Mouse (Mus musculus) testis, adult 2 months (tissue): ENCODE data around the gene Myl3.

Source experiments
- CTCF ChIP-seq: fragments of 200-500 bp; IDR thresholded peaks from 2 replicates; pipeline ENCODE4 v1.5.1; 2012; ENCODE audit warnings: low read depth, mild to moderate bottlenecking, inconsistent platforms, low read length, moderate library complexity; ENCODE audit not compliant: control insufficient read depth, insufficient read depth, insufficient replicate concordance
- POLR2A ChIP-seq: fragments of 200-500 bp; IDR thresholded peaks from 2 replicates; pipeline ENCODE4 v1.6.1; 2012; ENCODE audit warnings: low read depth, mild to moderate bottlenecking, inconsistent platforms, low read length, moderate library complexity; ENCODE audit not compliant: control insufficient read depth

GRCm38 (mm10) chr9:110716775-110717174 is 24.9 kb upstream of the Myl3 start:
- TF ChIP-seq POLR2A (no peak), CTCF (peak; percentile 50; the same call in 1 of the 2 replicates)
